Mouse (Mus musculus) CD4-positive naive resting alpha-beta T cell, adult 57 days (primary cell): ENCODE data around the gene Hivep1. TPM values are rescaled to one million over a fixed set of nuclear protein-coding genes. Genes with fewer than 3 reads are reported as not detected.

Source experiments
- total RNA-seq: library from RNA; stranded (reverse); gene quantifications from one replicate; pipeline ENCODE4 v1.2.4, GENCODE M21; 2023

The Hivep1 gene
- 52.2 TPM for total RNA-seq

GRCm38 (mm10) chr13:42051961-42052695, at the start of gene Hivep1:
TSS of gene Hivep1 (plus strand) at chr13:42052021.

Other genes starting within 250 kb of the Hivep1 start
- gene Adtrp, start 204.3 kb upstream of the Hivep1 start, total RNA-seq, result not detected
- not detected for gene Edn1, start 249.5 kb downstream of the Hivep1 start, total RNA-seq